Mouse (Mus musculus) hindbrain, embryonic 14.5 days (tissue): ENCODE measurements around the gene Ankrd13b. TPM values are rescaled to one million over a fixed set of nuclear protein-coding genes. Genes with fewer than 3 reads are reported as not detected.

Experiments
- ATAC-seq: fragments of 200-750 bp; cut with Nextera tagmentation; 2 replicates; pipeline ENCODE4 v1.8.0; 2017; ENCODE audit warnings: moderate number of reproducible peaks, mild to moderate bottlenecking, moderate TSS enrichment, moderate library complexity; ENCODE audit not compliant: low FRiP score
- DNase-seq: peaks from one replicate; pipeline ENCODE4 v3.0.0-alpha.2; 2015; ENCODE audit warnings: low spot score
- H3K27ac ChIP-seq: fragments of 300-500 bp; sonication (generic); 2 replicates; pipeline ENCODE4 v1.5.1; 2014; ENCODE audit warnings: mild to moderate bottlenecking, moderate library complexity
- H3K27me3 ChIP-seq: fragments of 300-500 bp; sonication (generic); 2 replicates; pipeline ENCODE4 v1.6.1; 2014; ENCODE audit warnings: mild to moderate bottlenecking, low read length, mixed read lengths; ENCODE audit not compliant: control insufficient read depth, insufficient read depth
- H3K36me3 ChIP-seq: fragments of 300-500 bp; sonication (generic); replicated peaks from 2 replicates; pipeline ENCODE4 v1.6.1; 2014; ENCODE audit not compliant: control insufficient read depth, insufficient read depth
- H3K4me1 ChIP-seq: fragments of 300-500 bp; sonication (generic); replicated peaks from 2 replicates; pipeline ENCODE4 v1.6.1; 2014; ENCODE audit warnings: antibody characterized with exemption, low read length, mixed read lengths; ENCODE audit not compliant: control insufficient read depth, insufficient read depth
- H3K4me2 ChIP-seq: fragments of 300-500 bp; sonication (generic); replicated peaks from 2 replicates; pipeline ENCODE4 v1.6.1; 2014; ENCODE audit warnings: mild to moderate bottlenecking, moderate library complexity
- H3K4me3 ChIP-seq: fragments of 300-500 bp; sonication (generic); replicated peaks from 2 replicates; pipeline ENCODE4 v1.5.1; 2014; ENCODE audit warnings: mild to moderate bottlenecking, low read length
- H3K9ac ChIP-seq: fragments of 300-500 bp; sonication (generic); 2 replicates; pipeline ENCODE4 v1.6.1; 2014
- H3K9me3 ChIP-seq: fragments of 300-500 bp; sonication (generic); 2 replicates; pipeline ENCODE4 v1.6.1; 2016; ENCODE audit warnings: low read length; ENCODE audit not compliant: control insufficient read depth
- WGBS: fragments of 180-500 bp; shearing (Covaris S2); extraction: QIAGEN DNeasy Blood & Tissue Kit; methylation state at CpG from one replicate; pipeline ENCODE4 v1.1.7; 2014; 5-methylcytosine and 5-hydroxymethylcytosine counted together
- polyA plus RNA-seq: library from polyadenylated mRNA; unstranded; fragments of >200 nt; fragmentation: Nextera tagmentation; extraction: Ambion mirVana; gene quantifications from 2 replicates; pipeline ENCODE4 v1.2.1, GENCODE M21; 2014

Gene Ankrd13b
- polyA plus RNA-seq, 1 experiment from 2014 or later: 44.5 TPM

DNA sequence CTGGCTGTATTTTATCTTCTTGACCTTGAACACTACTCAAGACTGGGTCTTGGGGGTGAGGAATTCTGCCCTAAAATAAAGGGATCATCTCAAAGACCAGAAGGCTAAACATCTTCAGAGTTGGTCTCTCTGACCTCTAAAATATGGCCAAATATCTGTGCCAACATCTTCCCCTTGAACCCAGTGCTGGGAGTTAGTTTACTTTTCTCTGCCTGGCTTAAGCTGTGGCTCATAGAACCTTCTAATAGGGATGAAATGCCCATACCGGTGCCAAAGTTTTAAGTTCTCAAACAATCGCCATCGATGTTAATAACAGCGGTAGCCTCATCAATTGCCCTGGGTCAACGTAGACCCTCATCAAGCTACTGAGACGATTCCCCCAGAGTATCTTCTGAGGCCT lies 27.6 kb downstream of the Ankrd13b start:
- Histone ChIP-seq H3K4me2 (peak overlapping the region; percentile 99), H3K9ac (peak overlapping the region; percentile 53), H3K4me3 (peak overlapping the region; percentile 44), H3K4me1 (peaks cover 5% of the 10 kb centered on the region; the same call in 1 of the 2 replicates), H3K27ac (no peak overlapping the region), H3K36me3 (peaks cover 4% of the 10 kb centered on the region), H3K27me3 (peaks cover 44% of the 10 kb centered on the region), H3K9me3 (no peaks in the 10 kb centered on the region)
- WGBS: 8% methylated on average over 6 of the region's 6 CpGs
- ATAC-seq (no peak), DNase-seq (no peak)

DNA sequence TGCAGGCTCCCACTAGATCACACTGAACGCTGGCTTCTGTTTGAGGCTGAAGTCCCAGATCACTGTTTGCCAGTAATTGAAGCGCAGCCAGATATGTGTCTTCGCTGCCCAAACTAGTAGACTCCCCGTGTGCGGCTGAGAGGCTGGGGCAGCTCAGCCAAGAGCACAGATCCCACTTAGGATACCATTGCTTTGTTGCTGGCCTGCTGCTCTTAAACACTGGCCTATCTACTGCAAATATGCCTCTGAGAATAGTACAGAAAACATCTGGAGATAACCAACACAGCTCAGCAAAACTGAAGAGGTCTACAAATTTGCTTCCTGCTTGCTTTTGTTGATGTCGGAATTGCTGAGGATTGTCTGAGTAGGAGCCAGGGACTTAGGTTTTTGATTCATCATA lies 32.6 kb downstream of the Ankrd13b start:
- Histone ChIP-seq H3K4me3 (no peak overlapping the region), H3K4me1 (peaks cover 2% of the 10 kb centered on the region; the same call in 1 of the 2 replicates), H3K27ac (no peak overlapping the region), H3K27me3 (peaks cover 12% of the 10 kb centered on the region; the same call in 1 of the 2 replicates), H3K9me3 (no peaks in the 10 kb centered on the region), H3K9ac (no peak overlapping the region), H3K4me2 (no peak overlapping the region), H3K36me3 (peaks cover 36% of the 10 kb centered on the region)
- 80% methylated on average over 6 of the region's 6 CpGs for WGBS
- DNase-seq (no peak), ATAC-seq (no peak)

DNA sequence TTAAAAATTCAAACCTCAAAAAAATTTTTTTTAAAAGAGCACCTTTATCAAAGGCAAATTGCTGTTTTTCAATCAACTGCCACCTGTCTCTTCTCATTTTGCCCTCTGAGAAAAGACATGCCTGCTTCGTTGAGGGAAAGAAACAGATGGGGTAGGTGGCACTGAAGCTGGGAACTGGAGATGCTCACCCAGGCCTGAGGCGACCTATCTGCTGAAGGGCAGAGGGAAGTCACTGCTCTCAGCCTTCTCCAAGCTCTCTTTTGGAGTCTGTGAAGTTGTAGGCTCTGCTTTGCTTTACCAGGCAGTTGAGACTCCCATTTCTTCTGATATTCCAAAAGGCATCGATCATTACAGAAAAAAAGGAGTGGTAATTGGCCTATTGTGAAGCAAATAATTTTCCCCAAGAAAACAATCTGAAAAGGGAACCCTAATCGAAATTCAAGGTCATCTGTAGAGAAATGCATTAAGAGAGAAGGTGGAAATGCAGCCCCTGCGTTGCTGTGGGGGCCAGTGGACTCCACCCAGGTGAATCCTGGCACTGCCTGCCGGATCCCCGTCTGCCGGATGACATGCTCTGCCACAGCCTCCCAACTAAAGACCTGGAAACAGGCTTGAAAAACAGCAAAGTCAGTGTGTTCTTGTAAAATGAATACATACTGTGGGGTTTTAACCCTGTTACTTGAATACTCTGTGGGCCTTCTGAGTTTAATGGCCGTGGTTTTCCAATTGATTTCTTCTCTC lies 33.5 kb downstream of the Ankrd13b start:
- ATAC-seq: no peak
- 90% methylated on average over 9 of the region's 9 CpGs for WGBS

DNA sequence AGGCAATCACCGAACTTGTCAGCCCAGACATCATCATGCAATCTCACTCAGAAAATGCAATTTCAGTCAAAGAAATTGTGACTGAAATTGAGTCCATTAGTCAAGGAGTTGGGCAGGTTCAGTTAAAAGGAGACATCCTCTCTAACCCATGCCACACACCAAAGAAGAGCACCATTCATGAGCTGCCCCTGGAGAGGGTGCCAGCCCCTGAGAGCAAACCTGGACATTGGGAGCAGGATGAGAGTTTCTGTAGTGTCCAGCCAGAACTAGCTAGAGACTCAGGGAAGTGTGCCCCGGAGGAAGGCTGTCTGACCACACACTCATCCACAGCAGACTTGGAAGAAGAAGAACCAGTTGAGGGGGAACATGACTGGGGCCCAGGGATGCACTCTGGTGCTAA lies 36.1 kb downstream of the Ankrd13b start:
- Histone ChIP-seq H3K27me3 (no peaks in the 10 kb centered on the region), H3K4me3 (no peak overlapping the region), H3K4me2 (no peak overlapping the region), H3K9me3 (no peaks in the 10 kb centered on the region), H3K4me1 (no peaks in the 10 kb centered on the region), H3K9ac (no peak overlapping the region), H3K36me3 (peaks cover 60% of the 10 kb centered on the region), H3K27ac (no peak overlapping the region)
- DNase-seq (no peak), ATAC-seq (no peak)
- WGBS: 96% methylated on average over 2 of the region's 2 CpGs

More for the DNA sequence above, 33.5 kb downstream of the Ankrd13b start:
- Histone ChIP-seq H3K36me3 (peaks cover 37% of the 10 kb centered on the region), H3K4me2 (no peak overlapping the region), H3K27ac (no peak overlapping the region), H3K4me3 (no peak overlapping the region), H3K9ac (no peak overlapping the region), H3K27me3 (peaks cover 3% of the 10 kb centered on the region; the same call in 1 of the 2 replicates), H3K4me1 (no peaks in the 10 kb centered on the region), H3K9me3 (no peaks in the 10 kb centered on the region)
- no peak for DNase-seq

DNA sequence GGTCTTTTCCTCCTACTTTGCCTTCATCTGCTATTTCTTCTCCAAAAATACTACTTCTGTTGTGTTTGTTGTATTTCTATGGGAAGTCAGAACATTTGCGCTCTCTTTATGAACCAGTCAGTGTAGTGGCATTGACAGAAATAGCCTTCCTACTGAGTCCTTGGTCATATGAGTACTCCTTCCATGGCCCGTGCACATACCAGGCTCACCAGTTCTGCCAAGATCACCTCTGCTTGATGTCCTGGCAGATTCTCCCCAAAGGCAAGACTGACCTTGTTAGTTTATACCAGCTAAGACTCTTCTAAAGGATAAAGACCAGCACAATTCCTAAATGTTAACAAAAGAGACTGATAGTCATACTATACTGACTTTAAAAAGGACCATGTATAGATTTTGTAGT lies 37.8 kb downstream of the Ankrd13b start:
- Histone ChIP-seq H3K9ac (no peak overlapping the region), H3K27ac (no peak overlapping the region), H3K4me2 (no peak overlapping the region), H3K4me1 (no peaks in the 10 kb centered on the region), H3K36me3 (peaks cover 56% of the 10 kb centered on the region), H3K27me3 (no peaks in the 10 kb centered on the region), H3K9me3 (no peaks in the 10 kb centered on the region), H3K4me3 (no peak overlapping the region)
- no peak for ATAC-seq
- DNase-seq: no peak
- WGBS: 95% methylated on average over 2 of the region's 2 CpGs

DNA sequence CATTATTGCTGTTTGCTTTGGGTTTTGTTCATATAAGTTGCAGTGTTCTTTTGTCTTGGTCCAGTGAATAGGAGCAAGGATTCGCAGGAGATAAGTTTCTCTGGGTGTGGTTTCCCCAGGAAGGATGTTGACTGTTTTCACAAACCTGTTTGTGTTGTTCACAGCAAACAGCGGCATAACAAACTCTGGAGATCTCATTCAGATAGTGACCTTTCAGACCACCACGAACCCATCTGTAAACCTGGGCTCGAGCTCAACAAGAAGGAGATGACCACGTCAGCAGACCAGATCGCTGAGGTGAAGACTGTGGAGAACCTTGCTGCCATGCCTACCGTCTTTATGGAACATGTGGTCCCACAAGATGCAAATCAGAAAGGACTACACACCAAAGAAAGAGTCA lies 40.3 kb downstream of the Ankrd13b start:
- Histone ChIP-seq H3K36me3 (peaks cover 36% of the 10 kb centered on the region), H3K27ac (no peak overlapping the region), H3K9ac (no peak overlapping the region), H3K9me3 (no peaks in the 10 kb centered on the region), H3K27me3 (no peaks in the 10 kb centered on the region), H3K4me2 (no peak overlapping the region), H3K4me1 (no peaks in the 10 kb centered on the region), H3K4me3 (no peak overlapping the region)
- WGBS: 94% methylated on average over 7 of the region's 7 CpGs
- DNase-seq: no peak
- ATAC-seq: no peak

DNA sequence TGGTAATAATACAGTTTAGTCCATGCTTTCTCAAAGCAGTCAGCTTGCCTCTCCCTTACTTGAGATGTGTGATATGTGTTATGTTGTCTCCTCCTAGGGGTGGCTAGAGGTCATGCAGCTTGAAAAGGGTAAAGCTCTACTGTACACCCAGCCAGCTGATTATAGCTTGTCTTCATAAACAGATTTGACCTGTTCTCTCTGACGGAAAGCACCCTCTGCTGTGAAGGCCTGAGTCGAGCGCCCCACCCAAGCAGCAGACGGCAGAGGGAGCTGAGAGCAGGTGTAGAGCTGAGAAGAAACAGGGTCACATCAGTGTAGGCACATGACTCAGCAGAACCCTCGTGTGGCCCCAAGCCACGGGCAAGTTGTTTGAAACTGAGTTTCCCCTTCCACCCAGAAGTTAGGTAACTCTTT lies 42.8 kb downstream of the Ankrd13b start:
- WGBS: 70% methylated on average over 6 of the region's 6 CpGs
- H3K4me1 ChIP-seq: no peaks in the 10 kb centered on the region
- DNase-seq: peak; percentile 70

DNA sequence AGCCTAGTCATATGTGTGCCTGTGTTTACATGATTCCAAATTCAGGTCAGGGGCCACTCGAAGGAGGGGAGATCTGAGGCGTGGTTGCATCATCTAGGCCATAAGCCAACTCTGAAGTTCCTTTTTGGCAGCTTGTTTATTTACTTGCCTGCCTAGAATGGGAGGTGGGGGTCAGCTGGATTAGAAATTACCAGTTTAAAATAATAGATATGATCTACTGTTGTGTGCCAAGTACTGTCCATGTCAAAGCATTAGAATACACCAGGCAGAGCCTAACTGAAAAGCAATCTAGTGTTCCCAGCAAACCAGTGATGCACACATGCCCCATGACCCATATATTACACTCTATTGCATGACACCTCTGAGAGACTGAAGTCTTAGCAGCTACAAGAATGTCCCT lies 44.5 kb downstream of the Ankrd13b start:
- WGBS: 60% methylated on average over 2 of the region's 2 CpGs
- DNase-seq (no peak), ATAC-seq (no peak)
- H3K36me3 ChIP-seq: peaks cover 47% of the 10 kb centered on the region
- no peaks in the 10 kb centered on the region for H3K4me1 ChIP-seq
- no peak overlapping the region for H3K9ac ChIP-seq
- no peaks in the 10 kb centered on the region for H3K27me3 ChIP-seq
- no peak overlapping the region for H3K4me3 ChIP-seq
- no peak overlapping the region for H3K27ac ChIP-seq
- no peak overlapping the region for H3K4me2 ChIP-seq
- no peaks in the 10 kb centered on the region for H3K9me3 ChIP-seq

More for the DNA sequence above, 42.8 kb downstream of the Ankrd13b start:
- Histone ChIP-seq H3K27ac (no peak overlapping the region), H3K36me3 (peaks cover 41% of the 10 kb centered on the region), H3K9ac (no peak overlapping the region), H3K9me3 (no peaks in the 10 kb centered on the region), H3K27me3 (no peaks in the 10 kb centered on the region), H3K4me2 (no peak overlapping the region), H3K4me3 (no peak overlapping the region)
- peak; percentile 46; the same call in 1 of the 2 replicates for ATAC-seq

DNA sequence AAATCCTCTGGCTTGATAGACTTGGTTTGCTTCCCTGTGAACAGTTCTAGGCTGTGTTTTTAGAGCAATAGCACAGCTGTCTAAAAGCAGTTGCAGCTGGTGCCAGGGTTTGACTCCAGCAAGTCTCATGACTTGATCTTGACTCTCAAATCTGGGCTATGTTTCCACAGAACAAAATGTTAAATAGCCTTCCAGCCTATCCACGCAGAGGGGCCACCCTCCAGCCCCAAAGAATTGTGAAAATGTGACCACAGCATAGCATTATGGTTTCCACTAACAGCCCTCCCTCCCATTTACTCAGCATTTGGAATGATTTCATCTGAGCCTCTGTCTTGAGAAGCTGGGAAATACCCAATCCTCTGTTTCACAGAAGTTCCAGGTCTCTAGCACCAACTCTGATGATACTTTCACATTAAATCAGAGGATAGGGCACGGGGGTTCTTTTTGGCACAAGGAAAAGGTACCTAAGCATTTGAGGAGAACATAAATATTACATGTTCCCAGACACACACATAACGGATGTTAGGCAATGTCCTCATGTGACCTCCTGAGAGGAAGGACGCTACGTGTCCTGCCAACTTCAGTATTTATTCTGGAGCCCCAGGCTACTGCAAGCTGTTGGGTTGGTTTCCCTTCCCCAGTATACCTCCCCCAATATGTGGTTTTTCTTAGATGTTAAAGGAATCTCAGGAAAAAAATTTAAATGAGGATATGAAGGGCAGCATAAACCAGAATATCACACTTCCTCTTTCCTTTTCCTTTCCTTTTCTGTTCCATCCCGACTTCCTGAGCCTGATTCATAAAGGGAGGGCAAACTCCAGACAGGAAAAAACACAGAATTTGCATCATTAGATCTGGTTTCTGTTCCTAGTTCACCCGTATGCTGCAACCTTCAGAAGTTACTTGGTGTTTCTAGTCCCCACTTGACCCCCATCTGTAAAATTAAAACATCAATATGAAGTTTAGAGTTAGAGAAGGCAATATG lies 47.0 kb downstream of the Ankrd13b start:
- ATAC-seq: no peak
- H3K4me1 ChIP-seq: no peaks in the 10 kb centered on the region
- H3K27me3 ChIP-seq: no peaks in the 10 kb centered on the region
- H3K27ac ChIP-seq: no peak overlapping the region
- no peak overlapping the region for H3K9ac ChIP-seq
- DNase-seq: no peak
- no peaks in the 10 kb centered on the region for H3K9me3 ChIP-seq
- WGBS: 85% methylated on average over 7 of the region's 7 CpGs
- H3K4me2 ChIP-seq: no peak overlapping the region
- H3K4me3 ChIP-seq: no peak overlapping the region
- H3K36me3 ChIP-seq: peaks cover 56% of the 10 kb centered on the region
